Mouse (Mus musculus): ENCODE measurements around the gene Sgpl1.
"Not testable (repeated sequence)": the region's sequence is repeated elsewhere in the genome, so short reads cannot be mapped to it uniquely, and the experiment has no call there.

The Sgpl1 gene

GRCm38 (mm10) chr10:61155611-61156010 lies 8.1 kb upstream of the Sgpl1 start:
- DNase-seq (ENCODE audit: low read depth): no peak

- no peak for DNase-seq (ENCODE audit: low read depth)
These were observed 4.6 kb upstream of the Sgpl1 start for GRCm38 (mm10) chr10:61152131-61152530.

- no peak for DNase-seq (ENCODE audit: low read depth)
These were observed 3.1 kb upstream of the Sgpl1 start for GRCm38 (mm10) chr10:61150616-61151015.

GRCm38 (mm10) chr10:61149476-61149875 lies 2.0 kb upstream of the Sgpl1 start:
- no peak for DNase-seq (ENCODE audit: low read depth)

GRCm38 (mm10) chr10:61146807-61147156 lies 721 bp downstream of the Sgpl1 start:
- DNase-seq (ENCODE audit: low read depth): no peak

GRCm38 (mm10) chr10:61146119-61146806 lies 1.2 kb downstream of the Sgpl1 start:
- DNase-seq (ENCODE audit: low read depth): no peak

- DNase-seq (ENCODE audit: low read depth): no peak
These were observed 1.8 kb downstream of the Sgpl1 start for GRCm38 (mm10) chr10:61145766-61146118.

- no peak for DNase-seq (ENCODE audit: low read depth)
These were observed 4.2 kb downstream of the Sgpl1 start for GRCm38 (mm10) chr10:61143343-61143742.

GRCm38 (mm10) chr10:61137567-61137966 lies 9.9 kb downstream of the Sgpl1 start:
- DNase-seq (ENCODE audit: low read depth): no peak

- no peak for DNase-seq (ENCODE audit: low read depth)
These were observed 12.2 kb downstream of the Sgpl1 start for GRCm38 (mm10) chr10:61135226-61135839.

GRCm38 (mm10) chr10:61134041-61134440 lies 13.5 kb downstream of the Sgpl1 start:
- DNase-seq (ENCODE audit: low read depth): no peak

- DNase-seq (ENCODE audit: low read depth): peak; percentile 88
These were observed 16.5 kb downstream of the Sgpl1 start for GRCm38 (mm10) chr10:61130959-61131358.

- DNase-seq (ENCODE audit: low read depth): no peak
These were observed 18.7 kb downstream of the Sgpl1 start for GRCm38 (mm10) chr10:61128701-61129365.

- no peak for DNase-seq (ENCODE audit: low read depth)
These were observed 23.0 kb downstream of the Sgpl1 start for GRCm38 (mm10) chr10:61124462-61124861.

- DNase-seq (ENCODE audit: low read depth): no peak
These were observed 24.1 kb downstream of the Sgpl1 start for GRCm38 (mm10) chr10:61123276-61123913.

- DNase-seq (ENCODE audit: low read depth): not testable (repeated sequence)
These were observed 25.8 kb downstream of the Sgpl1 start for GRCm38 (mm10) chr10:61121732-61122131.

GRCm38 (mm10) chr10:61114246-61114720 lies 33.2 kb downstream of the Sgpl1 start:
- peak; percentile 76 for DNase-seq (ENCODE audit: low read depth)

- DNase-seq (ENCODE audit: low read depth): no peak
These were observed 43.9 kb downstream of the Sgpl1 start for GRCm38 (mm10) chr10:61103564-61104114.

GRCm38 (mm10) chr10:61091866-61092265 lies 55.6 kb downstream of the Sgpl1 start:
- DNase-seq (ENCODE audit: low read depth): no peak

- no peak for DNase-seq (ENCODE audit: low read depth)
These were observed 58.0 kb downstream of the Sgpl1 start, which contains the start of gene Pcbd1 for GRCm38 (mm10) chr10:61089170-61090142. Pcbd1 (plus strand) TSS chr10:61089331.

GRCm38 (mm10) chr10:61088468-61088867 lies 59.0 kb downstream of the Sgpl1 start:
- DNase-seq (ENCODE audit: low read depth): no peak
